14 mouse cellular contexts compared by ENCODE assay signal in genomic region chr6:7799969-7800368, GRCm38 (mm10). TPM values are rescaled to one million over a fixed set of nuclear protein-coding genes. Genes with fewer than 3 reads are reported as not detected.
DNase-seq lines count a peak whose midpoint lies in the region; ATAC-seq lines count a peak whose summit lies in the region.
"Had no signal": no experiment of that assay in that cellular context is flagged by ENCODE, and none has a peak within 500 bp of the region (broad histone marks: within the 10 kb centered on the region; RNA-seq: fewer than 3 reads in every experiment).

No protein-coding gene starts in this region.

- H3K27ac ChIP-seq in kidney, embryonic 16.5 days (ENCODE audit: low read length), result no peak overlapping the region
- H3K27ac ChIP-seq: embryonic facial prominence, embryonic 13.5 days; left cerebral cortex, adult 2 months; stomach, postnatal 0 days had no signal

- H3K4me2 ChIP-seq in kidney, embryonic 16.5 days (replicated peaks; ENCODE audit: low read depth, low read length), result no peak overlapping the region
- H3K4me2 ChIP-seq: embryonic facial prominence, embryonic 13.5 days had no signal

- no peak overlapping the region for H3K9ac ChIP-seq in kidney, embryonic 16.5 days (replicated peaks; ENCODE audit: low read length)
- H3K9ac ChIP-seq: embryonic facial prominence, embryonic 13.5 days had no signal

- peak; percentile 9 for DNase-seq in kidney, postnatal 10 days
- peak; percentile 98 for DNase-seq in adipocyte (ENCODE audit: low spot score)
- DNase-seq in gastrocnemius, postnatal 10 days, result peak; percentile 12
- DNase-seq in lung, postnatal 10 days, result peak; percentile 26
- DNase-seq in layer of hippocampus, adult 9-10 months (ENCODE audit: low spot score), result no peak
- no peak for DNase-seq in left cerebral cortex, adult 8-10 months (ENCODE audit: low spot score in 2 of 2)
- no peak for DNase-seq in left cerebral cortex, adult 18-20 months (ENCODE audit: low spot score in 2 of 2)
- DNase-seq: right cerebral cortex, adult 18-20 months had no signal

- WGBS in kidney, embryonic 16.5 days, result 77% methylated on average over 6 of the region's 6 CpGs

- no peaks in the 10 kb centered on the region for H3K9me3 ChIP-seq in kidney, embryonic 16.5 days (ENCODE audit: low read length)
- H3K9me3 ChIP-seq: embryonic facial prominence, embryonic 13.5 days had no signal

- no peaks in the 10 kb centered on the region for H3K36me3 ChIP-seq in kidney, embryonic 16.5 days (ENCODE audit: insufficient read depth, low read length)
- H3K36me3 ChIP-seq: embryonic facial prominence, embryonic 13.5 days had no signal

- H3K4me3 ChIP-seq in kidney, embryonic 16.5 days (ENCODE audit: low read length), result no peak overlapping the region
- H3K4me3 ChIP-seq: embryonic facial prominence, embryonic 13.5 days; left cerebral cortex, adult 2 months had no signal

- no peak for ATAC-seq in kidney, embryonic 16.5 days (ENCODE audit: low FRiP score, low TSS enrichment)
- ATAC-seq: CD4-positive, CD25-positive, alpha-beta regulatory T cell, adult 4 months; inflammation-experienced regulatory T-cells, adult 6 months had no signal

- H3K27me3 ChIP-seq in kidney, embryonic 16.5 days (ENCODE audit: insufficient read depth, low read length), result no peaks in the 10 kb centered on the region
- H3K27me3 ChIP-seq: embryonic facial prominence, embryonic 13.5 days had no signal

- no peaks in the 10 kb centered on the region for H3K4me1 ChIP-seq in kidney, embryonic 16.5 days (ENCODE audit: insufficient read depth, low read length)
- H3K4me1 ChIP-seq: embryonic facial prominence, embryonic 13.5 days had no signal

RNA-seq across cellular contexts. Expression of gene C1galt1, which starts 44.7 kb away (rescaled TPM):
- polyA plus RNA-seq in kidney, embryonic 16.5 days (2015; fragmentation: Nextera tagmentation; extraction: Ambion mirVana), result 2.7 and 3.4 TPM in 2 replicates
- 10 to 100 TPM; 13.5 to 15.8 TPM for total RNA-seq in gastrocnemius, postnatal 10 days (2021)
- 10 to 100 TPM; 11.6 to 12.7 (median 12.0) TPM for total RNA-seq in left cerebral cortex, adult 8-10 months (2022)
- total RNA-seq in left cerebral cortex, adult 18-20 months (2021), result 10 to 100 TPM; 10.8 to 13.3 TPM

Comparison
In these comparisons a context has a peak if more than half of its experiments do, and no peak if none do; other contexts are left out.
1. DNase-seq: peak in kidney, postnatal 10 days (single experiment), adipocyte (single experiment), gastrocnemius, postnatal 10 days (single experiment) and lung, postnatal 10 days (single experiment); none in layer of hippocampus, adult 9-10 months (single experiment), left cerebral cortex, adult 8-10 months (0 of 2) and left cerebral cortex, adult 18-20 months (0 of 2).